Mouse (Mus musculus): ENCODE data around the gene Epha6. TPM values are rescaled to one million over a fixed set of nuclear protein-coding genes. Genes with fewer than 3 reads are reported as not detected.

Gene Epha6
- total RNA-seq, 2 experiments from 2014 or later = not detected

DNA sequence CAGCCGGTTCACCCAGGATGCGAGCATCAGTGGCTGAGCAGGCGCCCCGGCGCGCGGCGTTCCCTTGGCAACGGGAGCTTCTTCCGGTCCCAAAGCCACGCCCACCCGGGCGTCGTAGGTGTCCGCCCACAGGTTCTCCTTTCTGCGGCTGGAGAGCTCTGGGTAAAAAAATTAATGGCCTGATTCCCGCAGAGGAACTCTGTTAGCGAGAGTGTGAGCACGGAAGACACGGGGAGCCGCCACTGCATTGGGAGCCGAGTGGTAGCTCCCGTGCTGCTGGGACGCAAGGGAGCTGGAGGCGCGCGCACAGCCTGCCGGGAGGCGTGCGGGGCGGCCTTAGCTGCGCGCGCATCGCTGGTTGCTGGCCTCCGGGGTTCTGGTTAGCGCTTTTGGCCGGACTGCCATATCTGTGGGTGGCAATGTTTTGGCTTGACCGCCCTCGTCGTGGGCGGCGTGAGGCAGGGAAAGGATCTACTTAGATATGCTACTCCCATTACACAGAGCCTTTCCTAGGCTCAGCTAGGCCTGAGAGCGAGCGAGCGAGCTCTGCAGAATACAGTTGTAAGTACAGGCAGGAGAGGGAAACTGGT lies 966.1 kb downstream of the Epha6 start, which contains the start of gene Arl6:
Gene Arl6 (minus strand): TSS at position 290 of the 590 bp plus-strand sequence.
- DNase-seq = peak; percentile 95

DNA sequence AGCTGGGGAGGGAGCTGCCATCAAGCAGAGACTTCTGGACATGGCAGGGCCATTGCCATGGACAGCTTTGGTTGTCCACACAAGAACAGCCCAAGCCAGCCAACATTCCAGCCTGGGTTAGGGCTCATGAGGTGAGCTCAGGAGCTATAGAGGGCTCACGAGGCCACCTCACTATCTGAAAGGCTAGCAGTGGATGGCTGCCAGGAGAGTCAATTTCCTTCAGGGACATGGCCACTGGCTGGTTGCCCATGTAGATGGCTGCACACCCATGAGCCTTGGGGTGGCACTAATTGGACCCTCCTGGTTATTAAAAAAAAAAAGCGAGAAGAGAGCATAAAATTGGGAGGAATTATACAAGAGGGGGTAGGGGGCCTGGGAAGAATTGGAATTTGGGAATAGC lies 970.7 kb downstream of the Epha6 start:
- no peak for DNase-seq

DNA sequence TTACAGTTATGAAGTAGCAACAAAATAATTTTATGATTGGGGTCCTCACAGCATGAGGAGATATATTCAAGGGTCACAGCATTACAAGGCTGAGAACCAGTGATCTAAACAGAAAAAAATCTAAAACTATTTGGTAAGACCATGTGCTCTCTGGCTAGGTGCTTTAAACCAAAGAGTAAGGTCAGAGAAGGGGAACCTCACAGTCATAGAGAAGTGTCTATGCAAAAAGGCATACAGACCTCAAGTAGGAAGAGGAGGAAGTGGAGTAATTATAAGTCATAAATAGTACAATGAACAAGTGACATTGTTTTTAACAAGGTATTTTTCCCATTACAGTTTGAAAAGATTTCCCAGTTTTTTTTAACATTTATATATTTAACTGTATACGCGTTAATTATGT lies 983.8 kb downstream of the Epha6 start:
- no peak for DNase-seq

GRCm38 (mm10) chr16:59617167-59617566 lies 988.2 kb downstream of the Epha6 start:
- peak; percentile 49 for DNase-seq

DNA sequence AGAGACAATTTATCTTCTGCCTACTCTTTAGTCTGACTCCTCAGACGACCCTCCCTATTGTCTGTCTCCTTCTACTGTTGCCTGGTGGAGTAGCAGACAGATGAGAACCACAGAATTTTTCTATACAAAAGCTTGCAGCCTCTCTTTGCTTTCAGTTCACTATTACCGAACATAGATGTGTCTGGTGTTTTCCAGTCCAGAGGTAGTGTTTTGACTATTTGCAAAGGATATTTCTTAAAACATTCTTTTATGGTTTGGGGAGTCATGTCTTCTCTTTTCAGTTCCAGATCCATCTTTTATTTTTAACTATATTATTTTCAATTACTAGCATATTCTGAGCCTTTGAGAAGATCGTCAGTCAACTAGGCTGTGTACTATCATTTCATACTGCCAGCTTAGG lies 989.7 kb downstream of the Epha6 start:
- DNase-seq = no peak

- no peak for DNase-seq
Measured at GRCm38 (mm10) chr16:59610750-59611149, 994.6 kb downstream of the Epha6 start.

- DNase-seq = no peak
Measured at GRCm38 (mm10) chr16:59604078-59604781, 1001.1 kb downstream of the Epha6 start.

Small RNA genes lying within 50 kb of the gene (microRNA-seq; reads per million reads assigned to microRNA genes)
- 0 reads per million in 2 experiments for gene Gm24755
